Comparison of ENCODE assay signal across 8 mouse cellular contexts in genomic region chr7:28311926-28312543, GRCm38 (mm10). TPM values are rescaled to one million over a fixed set of nuclear protein-coding genes. Genes with fewer than 3 reads are reported as not detected.
DNase-seq lines count a peak whose midpoint lies in the region; ATAC-seq lines count a peak whose summit lies in the region.

Gene Timm50, minus strand, starts transcription at chr7:28312072.

- WGBS in forebrain, embryonic 14.5 days: under 1% methylated on average over 43 of the region's 45 CpGs
- under 1% methylated on average over 45 of the region's 45 CpGs for WGBS in neural tube, embryonic 15.5 days

- H3K36me3 ChIP-seq in forebrain, embryonic 14.5 days (ENCODE audit: control insufficient read depth, insufficient read depth, low read length): peaks cover 65% of the 10 kb centered on the region
- peaks cover 58% of the 10 kb centered on the region for H3K36me3 ChIP-seq in neural tube, embryonic 15.5 days

- peak within 1 kb of the TSS; percentile 87 for H3K4me2 ChIP-seq in forebrain, embryonic 14.5 days (ENCODE audit: low read length)
- peak within 1 kb of the TSS; percentile 91 for H3K4me2 ChIP-seq in neural tube, embryonic 15.5 days

- peak within 1 kb of the TSS; percentile 92 for H3K9ac ChIP-seq in forebrain, embryonic 14.5 days (ENCODE audit: low read length)
- peak within 1 kb of the TSS; percentile 88 for H3K9ac ChIP-seq in neural tube, embryonic 15.5 days (replicated peaks)

- intact Hi-C loops in heart, postnatal 14 days (cut with DNase I): no loop called here

- DNase-seq in ES-CJ7 (ENCODE audit: low read depth, low spot score): peak; percentile 98
- DNase-seq in cerebellum, adult 11 months: peak; percentile 96
- DNase-seq in forebrain, embryonic 14.5 days (ENCODE audit: low spot score): peak; percentile 99
- DNase-seq in heart, postnatal 14 days: peak; percentile 97 to 98
- DNase-seq in layer of hippocampus, adult 11-12 months (ENCODE audit: low spot score): peak; percentile 98
- DNase-seq in lung, adult 18-20 months: peak; percentile 98
- DNase-seq in testis, postnatal 14 days (ENCODE audit: low spot score): peak; percentile 99

- ATAC-seq in forebrain, embryonic 14.5 days: peak; percentile 98
- ATAC-seq in neural tube, embryonic 15.5 days (ENCODE audit: low FRiP score): peak; percentile 96

- peaks cover 6% of the 10 kb centered on the region for H3K4me1 ChIP-seq in forebrain, embryonic 14.5 days (ENCODE audit: control insufficient read depth, insufficient read depth, low read length)
- peaks cover 25% of the 10 kb centered on the region for H3K4me1 ChIP-seq in neural tube, embryonic 15.5 days

- H3K9me3 ChIP-seq in forebrain, embryonic 14.5 days (replicated peaks; ENCODE audit: control insufficient read depth, low read length): no peaks in the 10 kb centered on the region
- H3K9me3 ChIP-seq in neural tube, embryonic 15.5 days (replicated peaks): no peaks in the 10 kb centered on the region

- peak within 1 kb of the TSS; percentile 95 for H3K4me3 ChIP-seq in forebrain, embryonic 14.5 days (ENCODE audit: low read depth, low read length)
- peak within 1 kb of the TSS; percentile 65 for H3K4me3 ChIP-seq in neural tube, embryonic 15.5 days (replicated peaks)

- H3K27ac ChIP-seq in forebrain, embryonic 14.5 days (ENCODE audit: low read depth, low read length): peak within 1 kb of the TSS; percentile 63; the same call in 1 of the 2 replicates
- peak within 1 kb of the TSS; percentile 73 for H3K27ac ChIP-seq in neural tube, embryonic 15.5 days (replicated peaks)

- H3K27me3 ChIP-seq in forebrain, embryonic 14.5 days (replicated peaks; ENCODE audit: control insufficient read depth, insufficient read depth, low read length): no peaks in the 10 kb centered on the region
- no peaks in the 10 kb centered on the region for H3K27me3 ChIP-seq in neural tube, embryonic 15.5 days (replicated peaks)

RNA-seq across cellular contexts. Expression of gene Timm50, which starts in this region (rescaled TPM):
- polyA plus RNA-seq in forebrain, embryonic 14.5 days (2014; fragmentation: Nextera tagmentation; extraction: Ambion mirVana): 163 and 171 TPM in 2 replicates
- total RNA-seq in heart, postnatal 14 days (2021): 10 to 100 TPM; 47.9 to 57.3 TPM
- polyA plus RNA-seq in neural tube, embryonic 15.5 days (2015; fragmentation: Nextera tagmentation; extraction: Ambion mirVana): 125 and 136 TPM in 2 replicates

Comparison
In these comparisons a context has a peak if more than half of its experiments do, and no peak if none do; other contexts are left out.
1. Peak in every context shown above with its lines: DNase-seq, ATAC-seq, H3K4me3 ChIP-seq and H3K27ac ChIP-seq.